Mouse (Mus musculus): ENCODE data around the gene Pias4. TPM values are rescaled to one million over a fixed set of nuclear protein-coding genes. Genes with fewer than 3 reads are reported as not detected.

Gene Pias4
- polyA plus RNA-seq, 1 experiment from 2014 or later: 49.2 TPM

GRCm38 (mm10) chr10:81200605-81201287, 33.0 kb upstream of the Pias4 start:
- Histone ChIP-seq H3K9me3 (ENCODE audit: control insufficient read depth, low read length) (no peaks in the 10 kb centered on the region), H3K36me3 (ENCODE audit: control insufficient read depth, insufficient read depth, low read length) (peaks cover 14% of the 10 kb centered on the region), H3K4me3 (replicated peaks; ENCODE audit: low read depth, low read length) (no peak overlapping the region), H3K27ac (replicated peaks; ENCODE audit: low read depth, low read length) (no peak overlapping the region), H3K9ac (replicated peaks; ENCODE audit: low read length) (no peak overlapping the region), H3K4me1 (ENCODE audit: control insufficient read depth, insufficient read depth, low read length) (no peaks in the 10 kb centered on the region), H3K4me2 (ENCODE audit: low read length) (no peak overlapping the region), H3K27me3 (ENCODE audit: control insufficient read depth, insufficient read depth, low read length) (peaks cover 10% of the 10 kb centered on the region; the same call in 1 of the 2 replicates)
- 80% methylated on average over 20 of the region's 20 CpGs for WGBS
- no peak for ATAC-seq (ENCODE audit: low FRiP score, low TSS enrichment)
- no peak for DNase-seq

GRCm38 (mm10) chr10:81200141-81200540, 32.4 kb upstream of the Pias4 start:
- no peak overlapping the region for H3K4me2 ChIP-seq (ENCODE audit: low read length)
- no peak overlapping the region for H3K4me3 ChIP-seq (replicated peaks; ENCODE audit: low read depth, low read length)
- no peak for DNase-seq
- no peak overlapping the region for H3K27ac ChIP-seq (replicated peaks; ENCODE audit: low read depth, low read length)
- H3K9ac ChIP-seq (replicated peaks; ENCODE audit: low read length): no peak overlapping the region
- H3K9me3 ChIP-seq (ENCODE audit: control insufficient read depth, low read length): no peaks in the 10 kb centered on the region
- peaks cover 15% of the 10 kb centered on the region; the same call in 1 of the 2 replicates for H3K27me3 ChIP-seq (ENCODE audit: control insufficient read depth, insufficient read depth, low read length)
- no peak for ATAC-seq (ENCODE audit: low FRiP score, low TSS enrichment)
- H3K36me3 ChIP-seq (ENCODE audit: control insufficient read depth, insufficient read depth, low read length): peaks cover 9% of the 10 kb centered on the region
- 87% methylated on average over 13 of the region's 13 CpGs for WGBS
- no peaks in the 10 kb centered on the region for H3K4me1 ChIP-seq (ENCODE audit: control insufficient read depth, insufficient read depth, low read length)

- H3K4me3 ChIP-seq (replicated peaks; ENCODE audit: low read depth, low read length): no peak overlapping the region
Measured at GRCm38 (mm10) chr10:81198990-81199389, 31.3 kb upstream of the Pias4 start.

GRCm38 (mm10) chr10:81198230-81198629, 30.5 kb upstream of the Pias4 start:
- H3K27ac ChIP-seq (replicated peaks; ENCODE audit: low read depth, low read length): no peak overlapping the region
- whole genome bisulfite sequencing: 3% methylated on average over 9 of the region's 9 CpGs
- H3K4me3 ChIP-seq (replicated peaks; ENCODE audit: low read depth, low read length): no peak overlapping the region
- no peaks in the 10 kb centered on the region for H3K9me3 ChIP-seq (ENCODE audit: control insufficient read depth, low read length)
- no peaks in the 10 kb centered on the region for H3K36me3 ChIP-seq (ENCODE audit: control insufficient read depth, insufficient read depth, low read length)
- H3K9ac ChIP-seq (replicated peaks; ENCODE audit: low read length): no peak overlapping the region
- peaks cover 19% of the 10 kb centered on the region; the same call in 1 of the 2 replicates for H3K27me3 ChIP-seq (ENCODE audit: control insufficient read depth, insufficient read depth, low read length)
- DNase-seq (peak; percentile 90), ATAC-seq (ENCODE audit: low FRiP score, low TSS enrichment) (no peak)
- peaks cover 2% of the 10 kb centered on the region; the same call in 1 of the 2 replicates for H3K4me1 ChIP-seq (ENCODE audit: control insufficient read depth, insufficient read depth, low read length)
- no peak overlapping the region for H3K4me2 ChIP-seq (ENCODE audit: low read length)

More at GRCm38 (mm10) chr10:81198990-81199389, 31.3 kb upstream of the Pias4 start:
- 86% methylated on average over 6 of the region's 6 CpGs for WGBS
- Histone ChIP-seq H3K4me1 (ENCODE audit: control insufficient read depth, insufficient read depth, low read length) (no peaks in the 10 kb centered on the region), H3K27ac (replicated peaks; ENCODE audit: low read depth, low read length) (no peak overlapping the region), H3K9me3 (ENCODE audit: control insufficient read depth, low read length) (no peaks in the 10 kb centered on the region), H3K36me3 (ENCODE audit: control insufficient read depth, insufficient read depth, low read length) (no peaks in the 10 kb centered on the region), H3K4me2 (ENCODE audit: low read length) (no peak overlapping the region), H3K27me3 (ENCODE audit: control insufficient read depth, insufficient read depth, low read length) (peaks cover 19% of the 10 kb centered on the region; the same call in 1 of the 2 replicates), H3K9ac (replicated peaks; ENCODE audit: low read length) (no peak overlapping the region)
- no peak for DNase-seq
- no peak for ATAC-seq (ENCODE audit: low FRiP score, low TSS enrichment)

GRCm38 (mm10) chr10:81197305-81197704, 29.6 kb upstream of the Pias4 start:
- H3K9me3 ChIP-seq (ENCODE audit: control insufficient read depth, low read length): no peaks in the 10 kb centered on the region
- peaks cover 19% of the 10 kb centered on the region; the same call in 1 of the 2 replicates for H3K27me3 ChIP-seq (ENCODE audit: control insufficient read depth, insufficient read depth, low read length)
- H3K9ac ChIP-seq (replicated peaks; ENCODE audit: low read length): no peak overlapping the region
- no peak for ATAC-seq (ENCODE audit: low FRiP score, low TSS enrichment)
- no peaks in the 10 kb centered on the region for H3K36me3 ChIP-seq (ENCODE audit: control insufficient read depth, insufficient read depth, low read length)
- H3K27ac ChIP-seq (replicated peaks; ENCODE audit: low read depth, low read length): no peak overlapping the region
- no peak for DNase-seq
- peaks cover 5% of the 10 kb centered on the region; the same call in 1 of the 2 replicates for H3K4me1 ChIP-seq (ENCODE audit: control insufficient read depth, insufficient read depth, low read length)
- WGBS: 54% methylated on average over 6 of the region's 6 CpGs
- no peak overlapping the region for H3K4me3 ChIP-seq (replicated peaks; ENCODE audit: low read depth, low read length)
- no peak overlapping the region for H3K4me2 ChIP-seq (ENCODE audit: low read length)

- Histone ChIP-seq H3K4me3 (replicated peaks; ENCODE audit: low read depth, low read length) (no peak overlapping the region), H3K4me2 (ENCODE audit: low read length) (no peak overlapping the region), H3K36me3 (ENCODE audit: control insufficient read depth, insufficient read depth, low read length) (no peaks in the 10 kb centered on the region), H3K27me3 (ENCODE audit: control insufficient read depth, insufficient read depth, low read length) (peaks cover 19% of the 10 kb centered on the region; the same call in 1 of the 2 replicates), H3K27ac (replicated peaks; ENCODE audit: low read depth, low read length) (no peak overlapping the region), H3K9ac (replicated peaks; ENCODE audit: low read length) (no peak overlapping the region), H3K4me1 (ENCODE audit: control insufficient read depth, insufficient read depth, low read length) (peaks cover 9% of the 10 kb centered on the region; the same call in 1 of the 2 replicates), H3K9me3 (ENCODE audit: control insufficient read depth, low read length) (no peaks in the 10 kb centered on the region)
- DNase-seq: no peak
- 70% methylated on average over 11 of the region's 11 CpGs for WGBS
- no peak for ATAC-seq (ENCODE audit: low FRiP score, low TSS enrichment)
Measured at GRCm38 (mm10) chr10:81196470-81197065, 28.8 kb upstream of the Pias4 start.

GRCm38 (mm10) chr10:81195300-81195699, 27.6 kb upstream of the Pias4 start:
- no peak overlapping the region for H3K4me2 ChIP-seq (ENCODE audit: low read length)
- H3K36me3 ChIP-seq (ENCODE audit: control insufficient read depth, insufficient read depth, low read length): peaks cover 7% of the 10 kb centered on the region
- no peaks in the 10 kb centered on the region for H3K9me3 ChIP-seq (ENCODE audit: control insufficient read depth, low read length)
- 67% methylated on average over 4 of the region's 4 CpGs for WGBS
- no peak overlapping the region for H3K27ac ChIP-seq (replicated peaks; ENCODE audit: low read depth, low read length)
- DNase-seq: no peak
- peaks cover 19% of the 10 kb centered on the region; the same call in 1 of the 2 replicates for H3K27me3 ChIP-seq (ENCODE audit: control insufficient read depth, insufficient read depth, low read length)
- peaks cover 9% of the 10 kb centered on the region; the same call in 1 of the 2 replicates for H3K4me1 ChIP-seq (ENCODE audit: control insufficient read depth, insufficient read depth, low read length)
- no peak overlapping the region for H3K9ac ChIP-seq (replicated peaks; ENCODE audit: low read length)
- no peak overlapping the region for H3K4me3 ChIP-seq (replicated peaks; ENCODE audit: low read depth, low read length)
- no peak for ATAC-seq (ENCODE audit: low FRiP score, low TSS enrichment)

- Histone ChIP-seq H3K9me3 (ENCODE audit: control insufficient read depth, low read length) (no peaks in the 10 kb centered on the region), H3K4me3 (replicated peaks; ENCODE audit: low read depth, low read length) (no peak overlapping the region), H3K4me2 (ENCODE audit: low read length) (no peak overlapping the region), H3K4me1 (ENCODE audit: control insufficient read depth, insufficient read depth, low read length) (peaks cover 9% of the 10 kb centered on the region; the same call in 1 of the 2 replicates), H3K27ac (replicated peaks; ENCODE audit: low read depth, low read length) (no peak overlapping the region), H3K27me3 (ENCODE audit: control insufficient read depth, insufficient read depth, low read length) (peaks cover 19% of the 10 kb centered on the region; the same call in 1 of the 2 replicates), H3K9ac (replicated peaks; ENCODE audit: low read length) (no peak overlapping the region), H3K36me3 (ENCODE audit: control insufficient read depth, insufficient read depth, low read length) (peaks cover 16% of the 10 kb centered on the region)
- WGBS: 17% methylated on average over 37 of the region's 37 CpGs
- DNase-seq (no peak), ATAC-seq (ENCODE audit: low FRiP score, low TSS enrichment) (no peak)
Measured at GRCm38 (mm10) chr10:81193991-81194774, 26.5 kb upstream of the Pias4 start.
